Mouse (Mus musculus) limb, embryonic 11.5 days (tissue): ENCODE results near the gene Prdm5. TPM values are rescaled to one million over a fixed set of nuclear protein-coding genes. Genes with fewer than 3 reads are reported as not detected.
A peak's percentile ranks its signal among the peaks of the same experiment; 100 is the strongest.

ENCODE experiments used
- ATAC-seq: fragments of 200-750 bp; cut with Nextera tagmentation; 2 replicates; pipeline ENCODE4 v1.8.0; 2017; ENCODE audit warnings: low read depth; ENCODE audit not compliant: insufficient number of reproducible peaks, low FRiP score, low TSS enrichment
- DNase-seq: peaks from one replicate; pipeline ENCODE4 v3.0.0-alpha.2; 2015; ENCODE audit warnings: low spot score
- H3K27ac ChIP-seq: fragments of 300-500 bp; sonication (generic); replicated peaks from 2 replicates; pipeline ENCODE4 v1.5.1; 2014; ENCODE audit warnings: low read depth, mild to moderate bottlenecking, low read length
- H3K27me3 ChIP-seq: fragments of 300-500 bp; sonication (generic); 2 replicates; pipeline ENCODE4 v1.6.1; 2014; ENCODE audit warnings: mild to moderate bottlenecking, low read length, mixed read lengths; ENCODE audit not compliant: control insufficient read depth, insufficient read depth
- H3K36me3 ChIP-seq: fragments of 300-500 bp; sonication (generic); 2 replicates; pipeline ENCODE4 v1.6.1; 2014; ENCODE audit warnings: mild to moderate bottlenecking, low read length, moderate library complexity, mixed read lengths; ENCODE audit not compliant: control insufficient read depth, insufficient read depth
- H3K4me1 ChIP-seq: fragments of 300-500 bp; sonication (generic); 2 replicates; pipeline ENCODE4 v1.6.1; 2014; ENCODE audit warnings: low read length, mixed read lengths; ENCODE audit not compliant: control insufficient read depth, insufficient read depth
- H3K4me2 ChIP-seq: fragments of 300-500 bp; sonication (generic); 2 replicates; pipeline ENCODE4 v1.6.1; 2014; ENCODE audit warnings: low read depth, mild to moderate bottlenecking, moderate library complexity; ENCODE audit not compliant: severe bottlenecking
- H3K4me3 ChIP-seq: fragments of 300-500 bp; sonication (generic); 2 replicates; pipeline ENCODE4 v1.5.1; 2014; ENCODE audit warnings: low read depth, low read length
- H3K9ac ChIP-seq: fragments of 300-500 bp; sonication (generic); 2 replicates; pipeline ENCODE4 v1.6.1; 2014; ENCODE audit warnings: mild to moderate bottlenecking, low read length
- H3K9me3 ChIP-seq: fragments of 300-500 bp; sonication (generic); 2 replicates; pipeline ENCODE4 v1.6.1; 2016; ENCODE audit warnings: low read length; ENCODE audit not compliant: control insufficient read depth
- WGBS: fragments of 180-500 bp; shearing (Covaris S2); extraction: QIAGEN DNeasy Blood & Tissue Kit; methylation state at CpG from one replicate; pipeline ENCODE4 v1.1.7; 2014; 5-methylcytosine and 5-hydroxymethylcytosine counted together
- polyA plus RNA-seq: library from polyadenylated mRNA; unstranded; fragments of >200 nt; fragmentation: Nextera tagmentation; extraction: Ambion mirVana; gene quantifications from 2 replicates; pipeline ENCODE4 v1.2.1, GENCODE M21; 2014

Prdm5 gene
- polyA plus RNA-seq = 20.4 and 21.8 TPM in 2 replicates

DNA sequence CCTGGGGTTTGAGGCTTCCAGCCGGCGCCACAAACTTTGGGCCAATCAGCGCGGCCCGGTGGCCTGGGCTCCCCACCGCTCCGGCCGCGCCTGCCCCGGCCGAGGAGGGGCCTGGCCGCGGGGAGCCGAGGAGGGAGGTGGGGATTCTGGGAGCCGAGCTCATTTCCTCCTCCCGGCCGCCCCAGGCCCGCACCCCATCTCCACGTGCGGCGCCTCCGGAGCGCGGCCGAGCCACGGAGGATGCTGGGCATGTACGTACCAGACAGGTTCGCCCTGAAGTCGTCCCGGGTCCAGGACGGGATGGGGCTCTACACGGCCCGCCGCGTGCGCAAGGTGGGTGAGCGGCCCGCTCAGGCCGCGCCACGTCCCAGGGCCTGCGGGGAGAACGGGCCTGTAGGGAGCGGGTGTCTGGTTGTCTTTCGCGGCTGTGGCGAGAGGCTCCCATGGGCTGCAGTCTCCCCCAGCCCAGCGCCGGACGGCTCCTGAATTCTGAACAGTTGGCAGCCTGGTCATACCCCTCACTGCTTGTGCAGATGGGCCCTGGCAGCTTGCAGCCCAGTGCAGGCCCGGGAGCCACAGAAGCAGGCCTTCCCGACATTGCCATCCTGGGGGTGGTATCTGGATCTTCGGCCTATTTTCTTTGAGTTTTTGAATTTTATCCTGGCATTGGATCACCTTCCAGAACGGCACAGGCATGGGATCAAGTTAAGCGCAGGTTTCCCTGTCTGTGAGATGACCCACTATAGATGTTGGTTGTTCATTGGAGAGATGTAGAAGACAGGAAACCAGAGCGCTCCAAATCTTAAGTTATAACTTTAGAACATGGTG, at the start of gene Prdm5:
Gene Prdm5 (plus strand): TSS at position 128 of the 828 bp plus-strand sequence.
- peak; percentile 91 for ATAC-seq
- peak within 1 kb of the TSS; percentile 83 for H3K9ac ChIP-seq
- H3K4me3 ChIP-seq = peak within 1 kb of the TSS; percentile 54
- no peaks in the 10 kb centered on the region for H3K4me1 ChIP-seq
- 0 out of 2 replicates have a peak within 1 kb of the TSS, but pooled peaks have one; percentile 30 for H3K27ac ChIP-seq
- DNase-seq = peak; percentile 81
- no peaks in the 10 kb centered on the region for H3K27me3 ChIP-seq
- peak within 1 kb of the TSS; percentile 58 for H3K4me2 ChIP-seq
- WGBS = 4% methylated on average over 56 of the region's 56 CpGs
- H3K36me3 ChIP-seq = no peaks in the 10 kb centered on the region
- H3K9me3 ChIP-seq = no peaks in the 10 kb centered on the region

DNA sequence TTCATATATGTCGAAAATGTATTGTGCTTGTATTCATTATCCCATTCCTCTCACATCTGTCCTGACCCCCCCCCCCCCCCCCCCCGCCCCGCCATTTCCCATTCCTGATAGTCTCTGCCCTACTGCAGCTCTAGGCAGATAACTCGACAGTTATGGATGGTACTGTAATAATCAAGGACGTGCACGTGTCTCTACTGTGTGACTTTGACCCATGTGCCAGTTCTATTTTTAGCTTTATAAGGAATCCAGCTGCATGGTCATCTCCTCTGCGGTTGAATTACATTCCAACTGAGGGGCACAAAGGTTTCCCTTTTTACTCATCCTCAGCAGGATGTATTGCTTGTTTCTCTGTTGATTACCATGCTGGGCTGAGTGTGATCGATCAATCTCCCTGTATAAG, 39.3 kb upstream of the Prdm5 start:
- DNase-seq (no peak), ATAC-seq (no peak)
- Histone ChIP-seq H3K27ac (no peak overlapping the region), H3K27me3 (no peaks in the 10 kb centered on the region), H3K9me3 (no peaks in the 10 kb centered on the region), H3K36me3 (no peaks in the 10 kb centered on the region), H3K4me1 (no peaks in the 10 kb centered on the region), H3K4me3 (no peak overlapping the region), H3K9ac (no peak overlapping the region), H3K4me2 (no peak overlapping the region)
- 71% methylated on average over 8 of the region's 8 CpGs for WGBS

DNA sequence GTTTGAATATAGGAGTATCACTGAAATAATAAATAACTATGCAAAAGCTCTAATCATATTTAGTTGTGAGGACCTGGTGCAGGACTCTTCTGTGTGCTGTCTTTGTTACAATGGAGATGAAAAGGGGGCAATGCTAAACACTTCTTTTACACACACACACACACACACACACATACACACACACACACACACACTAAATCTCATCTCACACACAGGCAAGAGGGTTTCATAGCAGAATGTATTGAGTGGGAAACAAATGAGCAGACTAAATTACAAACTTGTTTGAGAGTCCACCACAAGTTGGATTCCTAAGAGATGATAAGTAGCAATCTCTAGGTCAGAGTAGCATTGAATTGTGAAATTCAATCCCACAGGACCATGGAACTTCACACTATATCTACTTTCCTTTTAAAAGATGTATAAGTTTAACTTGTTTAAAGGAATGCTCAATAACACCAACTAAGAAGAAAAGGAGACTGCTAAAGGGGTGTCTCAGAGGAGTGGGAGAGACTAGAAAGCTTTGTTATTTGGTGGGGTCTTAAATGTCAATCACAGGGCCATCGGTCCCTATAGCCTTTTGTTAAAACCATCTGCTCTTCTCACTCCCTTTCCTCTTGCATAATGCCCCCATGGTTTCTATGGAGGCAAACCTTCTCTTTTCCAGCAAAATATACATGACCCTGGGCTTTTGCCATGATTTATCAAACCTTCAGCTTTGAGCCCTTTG, 35.5 kb upstream of the Prdm5 start:
- H3K27ac ChIP-seq = no peak overlapping the region
- no peaks in the 10 kb centered on the region for H3K4me1 ChIP-seq
- no peak overlapping the region for H3K4me2 ChIP-seq
- 63% methylated on average over 1 of the region's 1 CpGs for WGBS
- H3K4me3 ChIP-seq = no peak overlapping the region
- H3K36me3 ChIP-seq = no peaks in the 10 kb centered on the region
- ATAC-seq (no peak), DNase-seq (no peak)
- no peak overlapping the region for H3K9ac ChIP-seq
- H3K27me3 ChIP-seq = no peaks in the 10 kb centered on the region
- no peaks in the 10 kb centered on the region for H3K9me3 ChIP-seq

DNA sequence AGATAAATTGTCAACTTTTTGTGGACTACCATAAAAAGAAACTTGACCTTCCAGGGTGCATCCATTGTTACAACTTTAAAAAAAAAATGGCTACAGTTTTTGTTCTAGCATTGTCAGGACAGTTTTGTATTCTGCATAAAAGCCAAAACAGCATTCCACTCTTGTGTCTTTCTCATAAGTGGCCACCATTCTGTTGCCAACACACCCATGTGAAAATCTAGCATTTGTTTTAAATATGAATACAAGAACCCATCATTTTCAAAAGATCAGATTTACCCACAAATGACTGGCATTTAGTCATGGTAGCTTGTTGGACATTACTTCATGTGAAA, 35.0 kb upstream of the Prdm5 start:
- DNase-seq = no peak
- no peak overlapping the region for H3K9ac ChIP-seq
- no peaks in the 10 kb centered on the region for H3K4me1 ChIP-seq
- H3K36me3 ChIP-seq = no peaks in the 10 kb centered on the region
- no peak overlapping the region for H3K4me3 ChIP-seq
- H3K27ac ChIP-seq = no peak overlapping the region
- H3K27me3 ChIP-seq = no peaks in the 10 kb centered on the region
- no peak overlapping the region for H3K4me2 ChIP-seq
- H3K9me3 ChIP-seq = no peaks in the 10 kb centered on the region
- no peak for ATAC-seq

DNA sequence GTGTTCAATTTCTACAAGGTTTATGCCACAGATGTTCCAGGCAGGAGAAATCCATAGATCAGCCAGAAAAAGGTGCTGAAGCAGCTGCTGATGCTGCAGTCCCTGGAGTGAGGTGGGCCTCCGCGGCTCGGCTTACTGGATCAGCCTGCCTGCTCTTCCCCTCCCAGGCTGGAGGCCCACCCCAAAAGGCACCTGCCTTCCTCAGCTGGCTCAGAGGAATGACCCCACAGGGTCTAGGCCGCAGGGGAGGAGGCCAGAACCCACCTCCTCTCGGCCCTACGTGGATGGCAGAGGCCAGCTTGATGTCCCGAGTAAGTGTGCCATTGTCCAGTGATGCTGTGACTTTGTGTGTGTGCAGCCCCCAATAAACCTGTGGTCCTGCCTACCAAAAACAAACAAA, 20.6 kb upstream of the Prdm5 start:
- Histone ChIP-seq H3K9me3 (no peaks in the 10 kb centered on the region), H3K4me1 (no peaks in the 10 kb centered on the region), H3K4me3 (no peak overlapping the region), H3K27me3 (no peaks in the 10 kb centered on the region), H3K36me3 (no peaks in the 10 kb centered on the region), H3K4me2 (no peak overlapping the region), H3K27ac (no peak overlapping the region), H3K9ac (no peak overlapping the region)
- WGBS = 70% methylated on average over 7 of the region's 7 CpGs
- DNase-seq = no peak
- ATAC-seq = no peak

DNA sequence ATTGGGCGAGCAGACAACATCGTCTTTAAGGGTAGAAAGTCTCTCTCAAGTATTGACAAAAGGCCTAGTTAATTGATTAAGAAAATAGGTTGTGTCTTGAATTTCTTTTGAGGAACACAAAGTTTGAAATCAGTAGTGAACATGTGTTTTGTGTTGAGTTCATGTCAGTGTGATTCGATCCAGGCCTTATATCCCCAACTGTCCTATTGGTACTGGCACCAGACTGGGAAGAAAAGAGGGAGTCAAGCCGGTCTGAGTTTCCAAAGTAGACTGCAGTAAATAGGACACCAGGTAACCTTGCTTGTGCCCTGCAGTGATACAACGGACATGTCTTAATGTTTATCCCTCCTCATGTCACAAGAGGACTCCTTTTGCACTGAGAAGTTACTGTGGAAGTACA, 19.6 kb upstream of the Prdm5 start:
- Histone ChIP-seq H3K9ac (no peak overlapping the region), H3K27me3 (no peaks in the 10 kb centered on the region), H3K9me3 (no peaks in the 10 kb centered on the region), H3K4me3 (no peak overlapping the region), H3K27ac (no peak overlapping the region), H3K36me3 (no peaks in the 10 kb centered on the region), H3K4me1 (no peaks in the 10 kb centered on the region), H3K4me2 (no peak overlapping the region)
- no peak for DNase-seq
- WGBS = 57% methylated on average over 5 of the region's 5 CpGs
- ATAC-seq = no peak

DNA sequence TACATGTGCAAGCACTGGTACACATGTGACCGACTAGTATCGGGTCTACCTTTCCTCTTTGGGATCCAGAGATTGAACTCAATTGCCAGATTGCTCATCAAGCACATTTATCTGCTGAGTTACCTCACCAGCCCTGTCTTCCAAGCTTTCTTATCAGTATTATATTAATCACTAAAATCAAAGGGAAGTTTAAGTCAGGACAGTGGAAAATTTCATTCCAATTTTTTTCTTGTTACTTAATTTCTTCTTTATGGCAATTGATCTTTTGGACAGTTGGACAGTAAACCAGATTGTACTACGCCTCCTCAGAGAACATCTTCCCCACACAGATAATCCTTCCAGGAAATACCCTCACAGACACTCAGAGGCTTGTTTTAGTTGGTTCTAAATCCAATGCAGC, 18.7 kb upstream of the Prdm5 start:
- ATAC-seq = no peak
- Histone ChIP-seq H3K4me2 (no peak overlapping the region), H3K4me3 (no peak overlapping the region), H3K27ac (no peak overlapping the region), H3K4me1 (peaks cover under 1% of the 10 kb centered on the region; the same call in 1 of the 2 replicates), H3K9ac (no peak overlapping the region), H3K9me3 (no peaks in the 10 kb centered on the region), H3K27me3 (no peaks in the 10 kb centered on the region), H3K36me3 (no peaks in the 10 kb centered on the region)
- DNase-seq = no peak
- WGBS = 90% methylated on average over 3 of the region's 3 CpGs

DNA sequence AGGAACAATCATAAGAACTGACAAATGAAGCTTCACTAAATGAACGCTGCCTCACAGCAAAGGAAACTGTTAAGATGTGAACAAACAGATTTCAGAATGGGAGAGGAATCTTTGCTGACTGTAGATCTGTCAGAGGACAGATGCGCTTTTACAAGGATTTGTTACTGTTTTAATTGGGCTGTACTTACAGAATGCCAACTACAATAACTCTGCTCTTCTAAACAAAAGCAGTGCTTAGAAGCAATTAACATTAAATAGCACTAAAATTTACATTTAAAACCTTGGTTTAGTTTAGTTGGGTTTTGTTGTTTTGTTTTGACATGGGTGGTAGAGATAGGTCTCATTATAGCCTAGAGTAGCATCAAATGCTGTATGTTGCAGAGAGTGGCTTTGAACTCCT, 14.3 kb upstream of the Prdm5 start:
- ATAC-seq (no peak), DNase-seq (no peak)
- Histone ChIP-seq H3K27me3 (no peaks in the 10 kb centered on the region), H3K9ac (no peak overlapping the region), H3K36me3 (no peaks in the 10 kb centered on the region), H3K4me3 (no peak overlapping the region), H3K9me3 (no peaks in the 10 kb centered on the region), H3K4me1 (peaks cover 2% of the 10 kb centered on the region; the same call in 1 of the 2 replicates), H3K4me2 (no peak overlapping the region), H3K27ac (no peak overlapping the region)
- 86% methylated on average over 2 of the region's 2 CpGs for WGBS
